Comparison of ENCODE assay signal across 8 mouse cellular contexts in genomic region chr5:45520809-45521110, GRCm38 (mm10). TPM values are rescaled to one million over a fixed set of nuclear protein-coding genes. Genes with fewer than 3 reads are reported as not detected.
DNase-seq lines count a peak whose midpoint lies in the region; ATAC-seq and TF ChIP-seq lines count a peak whose summit lies in the region.

No protein-coding gene starts in this region.

- peak overlapping the region; percentile 81 for H3K4me2 ChIP-seq in lung, embryonic 15.5 days
- H3K4me2 ChIP-seq in embryonic facial prominence, embryonic 11.5 days (ENCODE audit: low read depth, low read length) = peak overlapping the region; percentile 66
- H3K4me2 ChIP-seq in intestine, postnatal 0 days (replicated peaks; ENCODE audit: low read depth) = peak overlapping the region; percentile 73
- H3K4me2 ChIP-seq in neural tube, embryonic 15.5 days = peak overlapping the region; percentile 97

- H3K36me3 ChIP-seq in lung, embryonic 15.5 days = peaks cover 27% of the 10 kb centered on the region
- peaks cover 4% of the 10 kb centered on the region for H3K36me3 ChIP-seq in embryonic facial prominence, embryonic 11.5 days (replicated peaks; ENCODE audit: control insufficient read depth, insufficient read depth, low read depth, low read length)
- H3K36me3 ChIP-seq in intestine, postnatal 0 days (ENCODE audit: control insufficient read depth, insufficient read depth) = peaks cover 20% of the 10 kb centered on the region
- H3K36me3 ChIP-seq in neural tube, embryonic 15.5 days = peaks cover 16% of the 10 kb centered on the region

- no peak; the same call in 1 of the 2 replicates for ATAC-seq in lung, embryonic 15.5 days (ENCODE audit: borderline replicate concordance, extremely low read depth, low FRiP score, low TSS enrichment)
- no peak for ATAC-seq in embryonic facial prominence, embryonic 11.5 days (replicated peaks; ENCODE audit: insufficient number of reproducible peaks, low FRiP score, low TSS enrichment, low read depth)
- ATAC-seq in intestine, postnatal 0 days = peak; percentile 40
- no peak for ATAC-seq in neural tube, embryonic 15.5 days (ENCODE audit: low FRiP score)

- H3K27ac ChIP-seq in lung, embryonic 15.5 days = no peak overlapping the region
- no peak overlapping the region for H3K27ac ChIP-seq in embryonic facial prominence, embryonic 11.5 days (replicated peaks; ENCODE audit: low read depth, low read length)
- H3K27ac ChIP-seq in intestine, postnatal 0 days (ENCODE audit: low read depth, low read length) = no peak overlapping the region
- H3K27ac ChIP-seq in neural tube, embryonic 15.5 days (replicated peaks) = 0 out of 2 replicates have a peak overlapping the region, but pooled peaks have one; percentile 84

- H3K27me3 ChIP-seq in lung, embryonic 15.5 days = no peaks in the 10 kb centered on the region
- H3K27me3 ChIP-seq in embryonic facial prominence, embryonic 11.5 days (ENCODE audit: control insufficient read depth, insufficient read depth, low read length) = no peaks in the 10 kb centered on the region
- H3K27me3 ChIP-seq in intestine, postnatal 0 days (replicated peaks; ENCODE audit: control insufficient read depth, insufficient read depth, low read length) = no peaks in the 10 kb centered on the region
- no peaks in the 10 kb centered on the region for H3K27me3 ChIP-seq in neural tube, embryonic 15.5 days (replicated peaks)

- H3K9ac ChIP-seq in lung, embryonic 15.5 days = peak overlapping the region; percentile 94
- H3K9ac ChIP-seq in embryonic facial prominence, embryonic 11.5 days (replicated peaks; ENCODE audit: low read length) = peak overlapping the region; percentile 90
- peak overlapping the region; percentile 73 for H3K9ac ChIP-seq in intestine, postnatal 0 days (ENCODE audit: low read depth, low read length)
- H3K9ac ChIP-seq in neural tube, embryonic 15.5 days (replicated peaks) = peak overlapping the region; percentile 96

- 4% methylated on average over 5 of the region's 5 CpGs for WGBS in lung, embryonic 15.5 days
- 5% methylated on average over 5 of the region's 5 CpGs for WGBS in embryonic facial prominence, embryonic 11.5 days
- WGBS in intestine, postnatal 0 days = 2% methylated on average over 5 of the region's 5 CpGs
- 9% methylated on average over 5 of the region's 5 CpGs for WGBS in neural tube, embryonic 15.5 days

- H3K9me3 ChIP-seq in lung, embryonic 15.5 days = no peaks in the 10 kb centered on the region
- H3K9me3 ChIP-seq in embryonic facial prominence, embryonic 11.5 days (replicated peaks; ENCODE audit: control insufficient read depth, low read length) = no peaks in the 10 kb centered on the region
- no peaks in the 10 kb centered on the region for H3K9me3 ChIP-seq in intestine, postnatal 0 days (ENCODE audit: control insufficient read depth)
- H3K9me3 ChIP-seq in neural tube, embryonic 15.5 days (replicated peaks) = no peaks in the 10 kb centered on the region

- H3K4me3 ChIP-seq in lung, embryonic 15.5 days = peak overlapping the region; percentile 95
- H3K4me3 ChIP-seq in embryonic facial prominence, embryonic 11.5 days (ENCODE audit: low read depth, low read length) = peak overlapping the region; percentile 97
- H3K4me3 ChIP-seq in intestine, postnatal 0 days (ENCODE audit: low read depth, low read length) = peak overlapping the region; percentile 84
- peak overlapping the region; percentile 98 for H3K4me3 ChIP-seq in neural tube, embryonic 15.5 days (replicated peaks)

- peaks cover 17% of the 10 kb centered on the region for H3K4me1 ChIP-seq in lung, embryonic 15.5 days
- no peaks in the 10 kb centered on the region; the same call in 1 of the 2 replicates for H3K4me1 ChIP-seq in embryonic facial prominence, embryonic 11.5 days (ENCODE audit: control insufficient read depth, insufficient read depth, low read length)
- H3K4me1 ChIP-seq in intestine, postnatal 0 days (replicated peaks; ENCODE audit: control insufficient read depth, insufficient read depth, low read length) = peaks cover 6% of the 10 kb centered on the region; the same call in 1 of the 2 replicates
- H3K4me1 ChIP-seq in neural tube, embryonic 15.5 days = peaks cover 25% of the 10 kb centered on the region

- no peak for DNase-seq in lung, postnatal 10 days
- no peak for DNase-seq in embryonic facial prominence, embryonic 11.5 days (ENCODE audit: low spot score)
- DNase-seq in embryo, embryonic 10 days (ENCODE audit: low spot score) = no peak
- no peak for DNase-seq in gastrocnemius, adult 18-20 months (ENCODE audit: low spot score)
- no peak for DNase-seq in adrenal gland, postnatal 10 days

- no peak for TF ChIP-seq CTCF in intestine, postnatal 0 days (IDR thresholded peaks at IDR 0.05; ENCODE audit: low read depth)

RNA-seq across cellular contexts. Expression of gene Med28, which starts 0.7 kb away (rescaled TPM):
- 226 and 241 TPM in 2 replicates for polyA plus RNA-seq in lung, embryonic 15.5 days (2015; fragmentation: Nextera tagmentation; extraction: Ambion mirVana)
- polyA plus RNA-seq in embryonic facial prominence, embryonic 11.5 days (2014; fragmentation: Nextera tagmentation; extraction: Ambion mirVana) = 300 and 312 TPM in 2 replicates
- 203 and 213 TPM in 2 replicates for polyA plus RNA-seq in intestine, postnatal 0 days (2015; fragmentation: Nextera tagmentation; extraction: Ambion mirVana)
- polyA plus RNA-seq in neural tube, embryonic 15.5 days (2015; fragmentation: Nextera tagmentation; extraction: Ambion mirVana) = 240 and 257 TPM in 2 replicates
- total RNA-seq in gastrocnemius, adult 18-20 months (2021) = 10 to 100 TPM; 52.4 to 57.1 TPM
- 10 to 100 TPM; 75.1 to 78.8 TPM for total RNA-seq in adrenal gland, postnatal 10 days (2021)

RNA-seq across cellular contexts. Expression of gene Lap3, which starts 27.6 kb away (rescaled TPM):
- 94.9 and 100 TPM in 2 replicates for polyA plus RNA-seq in lung, embryonic 15.5 days (2015; fragmentation: Nextera tagmentation; extraction: Ambion mirVana)
- 101 and 103 TPM in 2 replicates for polyA plus RNA-seq in embryonic facial prominence, embryonic 11.5 days (2014; fragmentation: Nextera tagmentation; extraction: Ambion mirVana)
- polyA plus RNA-seq in intestine, postnatal 0 days (2015; fragmentation: Nextera tagmentation; extraction: Ambion mirVana) = 108 and 120 TPM in 2 replicates
- polyA plus RNA-seq in neural tube, embryonic 15.5 days (2015; fragmentation: Nextera tagmentation; extraction: Ambion mirVana) = 33.5 and 43.9 TPM in 2 replicates
- total RNA-seq in gastrocnemius, adult 18-20 months (2021) = 10 to 100 TPM; 57.6 to 59.3 TPM
- total RNA-seq in adrenal gland, postnatal 10 days (2021) = 100 to 1,000 TPM; 104 to 117 TPM
